Mouse (Mus musculus) ES-E14 (cell line): ENCODE data around the gene Adap2. TPM values are rescaled to one million over a fixed set of nuclear protein-coding genes. Genes with fewer than 3 reads are reported as not detected.

Experiments used
- DNase-seq: peaks from one replicate; pipeline ENCODE4 v3.0.0-alpha.2; 2013; ENCODE audit warnings: low read depth, low spot score
- H3K27ac ChIP-seq: 2 replicates; pipeline ENCODE4 v1.5.1; 2012; ENCODE audit warnings: low read depth, mild to moderate bottlenecking, low read length, moderate library complexity, mixed read lengths; ENCODE audit not compliant: poor library complexity, insufficient read depth, severe bottlenecking
- H3K36me3 ChIP-seq: 2 replicates; pipeline ENCODE4 v1.6.1; 2012; ENCODE audit warnings: mild to moderate bottlenecking, low read length, moderate library complexity, mixed read lengths; ENCODE audit not compliant: control insufficient read depth, poor library complexity, insufficient read depth, severe bottlenecking
- H3K4me1 ChIP-seq, 2 experiments: fragments of 150-350 bp in 1 of 2; sonication (generic) in 1 of 2; 2 replicates each; pipeline ENCODE4 v1.6.1; 2012; ENCODE audit warnings: low read length in 2 of 2, mild to moderate bottlenecking in 1 of 2, mixed read lengths in 1 of 2; ENCODE audit not compliant: control insufficient read depth in 2 of 2, insufficient read depth in 2 of 2, poor library complexity in 1 of 2
- H3K4me3 ChIP-seq, 2 experiments: fragments of 150-350 bp in 1 of 2; sonication (generic) in 1 of 2; 2 replicates each; pipeline ENCODE4 v1.5.1; 2012; ENCODE audit warnings: low read length in 2 of 2, low read depth in 1 of 2, mild to moderate bottlenecking in 1 of 2, mixed read lengths in 1 of 2; ENCODE audit not compliant: insufficient read depth in 1 of 2, poor library complexity in 1 of 2, severe bottlenecking in 1 of 2
- H3K9ac ChIP-seq: 2 replicates; pipeline ENCODE4 v1.6.1; 2012; ENCODE audit warnings: low read depth, mild to moderate bottlenecking, low read length, mixed read lengths; ENCODE audit not compliant: poor library complexity, insufficient read depth, severe bottlenecking
- H3K9me3 ChIP-seq: fragments of 150-350 bp; sonication (generic); 2 replicates; pipeline ENCODE4 v1.6.1; 2012; ENCODE audit warnings: low read depth, mild to moderate bottlenecking, low read length; ENCODE audit not compliant: control insufficient read depth, insufficient read depth
- CHD2 ChIP-seq: IDR thresholded peaks from 2 replicates; pipeline ENCODE4 v1.6.1; 2014; ENCODE audit warnings: mild to moderate bottlenecking, low read depth, low read length, inconsistent platforms
- HCFC1 ChIP-seq: IDR thresholded peaks from 2 replicates; pipeline ENCODE4 v1.6.1; 2012; ENCODE audit warnings: low read length, inconsistent platforms, borderline replicate concordance; ENCODE audit not compliant: insufficient read depth
- MAFK ChIP-seq: IDR thresholded peaks from 2 replicates; pipeline ENCODE4 v1.6.1; 2014; ENCODE audit warnings: mild to moderate bottlenecking, low read depth, low read length, inconsistent platforms; ENCODE audit not compliant: insufficient read depth
- ZC3H11A ChIP-seq: IDR thresholded peaks from 2 replicates; pipeline ENCODE4 v1.6.1; 2012; ENCODE audit warnings: low read depth, mild to moderate bottlenecking, inconsistent platforms, low read length, borderline replicate concordance
- ZNF384 ChIP-seq: IDR thresholded peaks from 2 replicates; pipeline ENCODE4 v1.6.1; 2012; ENCODE audit warnings: low read depth, low read length, inconsistent platforms
- in situ Hi-C, 2 experiments: fragments of 600-800 bp; cut with MboI; formaldehyde crosslinking; loops; one replicate each; pipeline ENCODE4 v1.15.1; 2025; ENCODE audit warnings: low sequenced_read_pairs in 2 of 2, inconsistent platforms in 1 of 2; ENCODE audit not compliant: unreplicated experiment in 2 of 2
- total RNA-seq: library from RNA; depleted of rRNA; stranded (reverse); fragments of 300-350 nt; gene quantifications from 2 replicates; pipeline ENCODE4 v1.2.3, GENCODE M21; 2012

Adap2 gene
- total RNA-seq, 1 experiment: 2.8 TPM

DNA sequence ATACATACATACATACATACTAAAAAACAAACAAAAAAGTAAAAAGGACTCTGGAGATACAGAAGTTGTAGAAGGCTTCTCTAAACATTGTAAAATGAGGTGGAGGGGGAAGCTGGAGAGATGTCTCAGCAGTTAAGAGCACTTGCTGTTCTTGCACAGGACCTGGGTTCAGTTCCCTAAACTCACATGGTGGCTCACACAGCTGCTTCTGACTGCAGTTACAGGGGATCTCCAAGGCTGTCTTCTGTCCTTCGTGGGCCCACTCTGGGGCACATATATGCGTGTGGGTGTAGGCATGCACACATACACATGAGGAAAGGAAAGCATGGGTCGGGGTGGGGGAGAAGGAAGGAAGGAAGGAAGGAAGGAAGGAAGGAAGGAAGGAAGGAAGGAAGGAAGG, 15.7 kb downstream of the Adap2 start:
- in situ Hi-C loops: no loop called here
- Histone ChIP-seq H3K4me3 (no peak overlapping the region), H3K27ac (no peak overlapping the region), H3K9ac (no peak overlapping the region), H3K4me1 (peaks cover 9 to 14% of the 10 kb centered on the region in 2 experiments; a peak in 3 of 4 replicates), H3K9me3 (no peaks in the 10 kb centered on the region), H3K36me3 (no peaks in the 10 kb centered on the region)
- no peak for DNase-seq
- TF ChIP-seq ZC3H11A: no peak

DNA sequence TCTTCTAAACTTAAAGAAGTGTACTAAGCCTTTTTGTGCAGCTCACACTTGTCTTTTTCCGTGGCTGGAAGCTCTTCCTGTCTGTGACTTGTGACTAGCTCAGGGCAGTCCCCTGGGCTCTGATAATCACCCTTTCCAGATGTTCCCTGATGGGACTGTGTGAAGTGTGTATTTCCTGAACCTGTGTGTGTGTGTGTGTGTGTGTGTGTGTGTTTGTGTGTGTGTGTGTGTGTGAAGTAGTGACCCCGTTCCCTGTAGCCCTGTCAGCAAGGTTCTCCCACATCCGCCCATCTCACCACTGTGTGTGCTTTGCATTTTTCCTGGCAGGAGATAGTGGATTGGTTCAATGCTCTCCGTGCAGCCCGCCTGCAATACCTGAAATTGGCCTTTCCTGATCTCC, 16.4 kb downstream of the Adap2 start:
- no peak for DNase-seq
- Histone ChIP-seq H3K36me3 (no peaks in the 10 kb centered on the region), H3K27ac (no peak overlapping the region), H3K4me3 (no peak overlapping the region), H3K9ac (no peak overlapping the region), H3K4me1 (peaks cover 11 to 15% of the 10 kb centered on the region in 2 experiments), H3K9me3 (no peaks in the 10 kb centered on the region)
- no peak for TF ChIP-seq CHD2
- no peak for TF ChIP-seq ZC3H11A
- no peak for TF ChIP-seq ZNF384
- no peak for TF ChIP-seq HCFC1
- TF ChIP-seq MAFK: no peak
- in situ Hi-C loops: no loop called here

DNA sequence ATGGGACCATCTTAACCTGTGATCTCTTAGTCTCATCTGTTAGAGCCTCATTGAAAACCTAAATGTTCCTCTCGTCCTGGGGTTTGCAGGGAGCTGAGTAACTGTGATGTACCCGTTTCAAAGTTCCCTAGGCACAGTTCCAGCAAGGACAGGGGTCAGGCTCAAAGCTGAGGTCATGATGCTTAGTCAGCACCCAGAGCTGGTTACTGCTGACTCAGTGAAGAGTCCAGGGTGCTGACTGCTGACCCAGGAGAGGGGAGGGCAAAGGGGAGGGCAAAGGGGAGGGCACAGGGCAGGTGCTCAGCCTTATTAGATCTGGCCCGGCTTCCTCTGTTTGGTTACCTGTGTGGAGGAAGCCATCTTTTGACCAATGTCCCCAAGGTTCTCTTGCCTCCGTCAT, 18.0 kb downstream of the Adap2 start:
- Histone ChIP-seq H3K4me1 (peaks cover 19 to 26% of the 10 kb centered on the region in 2 experiments), H3K36me3 (no peaks in the 10 kb centered on the region), H3K9ac (no peak overlapping the region), H3K27ac (no peak overlapping the region), H3K4me3 (no peak overlapping the region), H3K9me3 (no peaks in the 10 kb centered on the region)
- no peak for DNase-seq
- TF ChIP-seq ZC3H11A: no peak
- TF ChIP-seq ZNF384: no peak
- TF ChIP-seq MAFK: peak; percentile 82
- no peak for TF ChIP-seq HCFC1
- no peak for TF ChIP-seq CHD2
- in situ Hi-C loops: no loop called here

DNA sequence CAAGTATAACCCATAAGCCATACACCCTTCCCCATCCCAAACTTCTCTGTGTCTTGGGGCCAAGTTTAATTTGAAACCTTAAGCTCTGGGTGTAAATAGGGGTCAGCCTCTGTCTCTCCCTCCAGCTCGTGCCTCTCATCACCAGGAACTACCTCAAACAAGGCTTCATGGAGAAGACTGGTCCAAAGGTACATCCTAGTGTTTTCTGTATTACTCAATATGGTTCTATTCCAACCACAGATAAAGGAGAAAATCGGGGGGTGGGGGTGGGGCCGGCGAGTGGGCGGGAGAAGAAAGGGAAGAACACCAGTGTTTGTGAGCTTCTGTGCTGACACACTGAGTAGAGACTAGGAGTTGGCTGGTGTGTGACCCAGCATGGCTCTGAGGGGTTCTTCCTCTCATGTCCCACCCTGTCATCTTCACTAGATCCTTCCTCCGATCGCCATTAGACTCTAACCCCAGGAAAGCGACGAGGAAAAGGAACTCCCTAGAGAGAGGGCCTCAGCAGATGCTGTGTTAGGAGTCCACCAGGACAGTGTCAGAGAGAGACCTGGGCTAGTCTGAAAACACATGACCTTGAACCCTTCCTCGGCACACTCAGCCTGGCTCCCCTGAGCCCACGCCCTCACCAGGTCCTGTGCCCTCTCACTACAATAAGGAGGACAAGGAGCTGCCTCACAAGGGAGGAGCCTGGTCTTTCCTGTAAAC, 20.2 kb downstream of the Adap2 start:
- TF ChIP-seq ZNF384 (no peak), ZC3H11A (no peak), HCFC1 (no peak), CHD2 (no peak), MAFK (no peak)
- Histone ChIP-seq H3K4me3 (no peak overlapping the region), H3K27ac (no peak overlapping the region), H3K4me1 (peaks cover 17 to 32% of the 10 kb centered on the region in 2 experiments), H3K9me3 (no peaks in the 10 kb centered on the region), H3K36me3 (no peaks in the 10 kb centered on the region), H3K9ac (peak overlapping the region; percentile 13; the same call in 1 of the 2 replicates)
- in situ Hi-C loops: no loop called here
- DNase-seq: no peak
